Mouse (Mus musculus) kidney, adult 2 months (tissue): ENCODE data around the gene Robo2.

Experiments
- CTCF ChIP-seq: fragments of 200-500 bp; conservative IDR thresholded peaks from 2 replicates; pipeline ENCODE4 v1.5.1; 2011; ENCODE audit warnings: low read depth, mild to moderate bottlenecking, control low read depth, low read length, moderate library complexity, mixed read lengths; ENCODE audit not compliant: insufficient read depth, insufficient read length
- POLR2A ChIP-seq: fragments of 200-500 bp; IDR thresholded peaks from one replicate; pipeline ENCODE4 v1.6.1; 2011; ENCODE audit warnings: low read depth, low read length, control low read depth

DNA sequence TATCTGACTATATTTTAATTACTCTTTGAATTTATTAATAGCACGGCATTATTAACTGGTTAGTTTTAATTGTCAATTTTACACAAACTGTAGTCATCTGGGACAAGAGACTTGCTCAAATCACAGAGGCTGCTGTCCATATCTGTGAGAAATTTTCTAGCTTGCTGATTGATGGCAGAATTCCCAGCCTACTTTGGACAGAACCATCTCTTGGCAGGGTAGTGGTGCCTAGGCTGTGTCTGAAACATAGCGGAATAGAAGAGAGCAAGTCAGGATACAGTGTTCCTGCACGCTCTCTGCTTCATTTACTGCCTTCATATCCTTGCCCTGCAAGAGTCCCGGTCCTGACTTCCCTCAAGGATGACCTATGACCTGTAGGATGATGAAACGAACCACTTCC is 178.0 kb downstream of the Robo2 start:
- TF ChIP-seq CTCF (no peak), POLR2A (no peak)
